Mouse (Mus musculus): ENCODE results near the gene Zfpl1. TPM values are rescaled to one million over a fixed set of nuclear protein-coding genes. Genes with fewer than 3 reads are reported as not detected.

The Zfpl1 gene
- polyA plus RNA-seq, 1 experiment, result 34.2 TPM

GRCm38 (mm10) chr19:6066571-6066970 lies 18.2 kb downstream of the Zfpl1 start:
- H3K4me3 ChIP-seq (ENCODE audit: low read depth, low read length), result peak overlapping the region; percentile 44
- no peaks in the 10 kb centered on the region for H3K27me3 ChIP-seq (ENCODE audit: control insufficient read depth, insufficient read depth, low read length, poor library complexity, severe bottlenecking)
- no peak overlapping the region for H3K27ac ChIP-seq (ENCODE audit: insufficient read depth, low read length)
- H3K4me1 ChIP-seq (ENCODE audit: control insufficient read depth, insufficient read depth, low read length), result peaks cover 2% of the 10 kb centered on the region
- TF ChIP-seq POLR2A (IDR thresholded peaks at IDR 0.05; ENCODE audit: insufficient read depth, low read length) (no peak), CTCF (IDR thresholded peaks at IDR 0.05; ENCODE audit: low read depth, low read length) (no peak), EP300 (IDR thresholded peaks at IDR 0.05; ENCODE audit: insufficient read depth, low read depth, low read length) (no peak)
- H3K9me3 ChIP-seq (replicated peaks; ENCODE audit: control insufficient read depth, insufficient read depth, low read length, poor library complexity, severe bottlenecking), result no peaks in the 10 kb centered on the region
- H3K9ac ChIP-seq (ENCODE audit: low read depth, poor library complexity, severe bottlenecking), result peak overlapping the region; percentile 74
- no peaks in the 10 kb centered on the region for H3K36me3 ChIP-seq (ENCODE audit: control insufficient read depth, insufficient read depth, low read length, poor library complexity, severe bottlenecking)

GRCm38 (mm10) chr19:6063081-6063480 lies 21.7 kb downstream of the Zfpl1 start:
- H3K4me1 ChIP-seq (ENCODE audit: control insufficient read depth, insufficient read depth, low read length), result peaks cover under 1% of the 10 kb centered on the region
- H3K27me3 ChIP-seq (ENCODE audit: control insufficient read depth, insufficient read depth, low read length, poor library complexity, severe bottlenecking), result no peaks in the 10 kb centered on the region
- H3K36me3 ChIP-seq (ENCODE audit: control insufficient read depth, insufficient read depth, low read length, poor library complexity, severe bottlenecking), result peaks cover 15% of the 10 kb centered on the region
- TF ChIP-seq CTCF (IDR thresholded peaks at IDR 0.05; ENCODE audit: low read depth, low read length) (no peak), POLR2A (IDR thresholded peaks at IDR 0.05; ENCODE audit: insufficient read depth, low read length) (no peak), EP300 (IDR thresholded peaks at IDR 0.05; ENCODE audit: insufficient read depth, low read depth, low read length) (no peak)
- no peak overlapping the region for H3K27ac ChIP-seq (ENCODE audit: insufficient read depth, low read length)
- no peak overlapping the region for H3K9ac ChIP-seq (ENCODE audit: low read depth, poor library complexity, severe bottlenecking)
- H3K4me3 ChIP-seq (ENCODE audit: low read depth, low read length), result no peak overlapping the region
- no peaks in the 10 kb centered on the region for H3K9me3 ChIP-seq (replicated peaks; ENCODE audit: control insufficient read depth, insufficient read depth, low read length, poor library complexity, severe bottlenecking)

- Histone ChIP-seq H3K4me1 (ENCODE audit: control insufficient read depth, insufficient read depth, low read length) (no peaks in the 10 kb centered on the region), H3K27me3 (ENCODE audit: control insufficient read depth, insufficient read depth, low read length, poor library complexity, severe bottlenecking) (no peaks in the 10 kb centered on the region), H3K4me3 (ENCODE audit: low read depth, low read length) (peak overlapping the region; percentile 97; the same call in 1 of the 2 replicates), H3K27ac (ENCODE audit: insufficient read depth, low read length) (no peak overlapping the region), H3K9me3 (replicated peaks; ENCODE audit: control insufficient read depth, insufficient read depth, low read length, poor library complexity, severe bottlenecking) (no peaks in the 10 kb centered on the region), H3K9ac (ENCODE audit: low read depth, poor library complexity, severe bottlenecking) (peak overlapping the region; percentile 90), H3K36me3 (ENCODE audit: control insufficient read depth, insufficient read depth, low read length, poor library complexity, severe bottlenecking) (peaks cover 15% of the 10 kb centered on the region)
- TF ChIP-seq POLR2A (IDR thresholded peaks at IDR 0.05; ENCODE audit: insufficient read depth, low read length), result no peak
- no peak for TF ChIP-seq EP300 (IDR thresholded peaks at IDR 0.05; ENCODE audit: insufficient read depth, low read depth, low read length)
- TF ChIP-seq CTCF (IDR thresholded peaks at IDR 0.05; ENCODE audit: low read depth, low read length), result no peak
These were observed 22.3 kb downstream of the Zfpl1 start for GRCm38 (mm10) chr19:6062418-6062817.

- H3K4me1 ChIP-seq (ENCODE audit: control insufficient read depth, insufficient read depth, low read length), result no peaks in the 10 kb centered on the region
- TF ChIP-seq CTCF (IDR thresholded peaks at IDR 0.05; ENCODE audit: low read depth, low read length), result no peak
- TF ChIP-seq EP300 (IDR thresholded peaks at IDR 0.05; ENCODE audit: insufficient read depth, low read depth, low read length), result no peak
- no peak for TF ChIP-seq POLR2A (IDR thresholded peaks at IDR 0.05; ENCODE audit: insufficient read depth, low read length)
- H3K4me3 ChIP-seq (ENCODE audit: low read depth, low read length), result peak overlapping the region; percentile 97
- H3K9me3 ChIP-seq (replicated peaks; ENCODE audit: control insufficient read depth, insufficient read depth, low read length, poor library complexity, severe bottlenecking), result no peaks in the 10 kb centered on the region
- peak overlapping the region; percentile 90 for H3K9ac ChIP-seq (ENCODE audit: low read depth, poor library complexity, severe bottlenecking)
- H3K36me3 ChIP-seq (ENCODE audit: control insufficient read depth, insufficient read depth, low read length, poor library complexity, severe bottlenecking), result peaks cover 15% of the 10 kb centered on the region
- no peaks in the 10 kb centered on the region for H3K27me3 ChIP-seq (ENCODE audit: control insufficient read depth, insufficient read depth, low read length, poor library complexity, severe bottlenecking)
- H3K27ac ChIP-seq (ENCODE audit: insufficient read depth, low read length), result peak overlapping the region; percentile 42
These were observed 23.0 kb downstream of the Zfpl1 start for GRCm38 (mm10) chr19:6061641-6062302.

- Histone ChIP-seq H3K27ac (ENCODE audit: insufficient read depth, low read length) (peak within 1 kb of the TSS; percentile 85), H3K9me3 (replicated peaks; ENCODE audit: control insufficient read depth, insufficient read depth, low read length, poor library complexity, severe bottlenecking) (no peaks in the 10 kb centered on the region), H3K4me3 (ENCODE audit: low read depth, low read length) (peak within 1 kb of the TSS; percentile 97), H3K4me1 (ENCODE audit: control insufficient read depth, insufficient read depth, low read length) (no peaks in the 10 kb centered on the region), H3K27me3 (ENCODE audit: control insufficient read depth, insufficient read depth, low read length, poor library complexity, severe bottlenecking) (no peaks in the 10 kb centered on the region), H3K36me3 (ENCODE audit: control insufficient read depth, insufficient read depth, low read length, poor library complexity, severe bottlenecking) (peaks cover 15% of the 10 kb centered on the region), H3K9ac (ENCODE audit: low read depth, poor library complexity, severe bottlenecking) (peak within 1 kb of the TSS; percentile 90)
- TF ChIP-seq CTCF (IDR thresholded peaks at IDR 0.05; ENCODE audit: low read depth, low read length) (no peak), EP300 (IDR thresholded peaks at IDR 0.05; ENCODE audit: insufficient read depth, low read depth, low read length) (no peak), POLR2A (IDR thresholded peaks at IDR 0.05; ENCODE audit: insufficient read depth, low read length) (no peak)
These were observed 23.7 kb downstream of the Zfpl1 start, which contains the start of gene Znhit2 for GRCm38 (mm10) chr19:6061021-6061533. Gene Znhit2, plus strand, starts transcription at chr19:6061192.

- Histone ChIP-seq H3K4me3 (ENCODE audit: low read depth, low read length) (peak overlapping the region; percentile 89), H3K27me3 (ENCODE audit: control insufficient read depth, insufficient read depth, low read length, poor library complexity, severe bottlenecking) (no peaks in the 10 kb centered on the region), H3K36me3 (ENCODE audit: control insufficient read depth, insufficient read depth, low read length, poor library complexity, severe bottlenecking) (peaks cover 32% of the 10 kb centered on the region), H3K27ac (ENCODE audit: insufficient read depth, low read length) (peak overlapping the region; percentile 26; the same call in 1 of the 2 replicates), H3K9me3 (replicated peaks; ENCODE audit: control insufficient read depth, insufficient read depth, low read length, poor library complexity, severe bottlenecking) (no peaks in the 10 kb centered on the region), H3K9ac (ENCODE audit: low read depth, poor library complexity, severe bottlenecking) (peak overlapping the region; percentile 84), H3K4me1 (ENCODE audit: control insufficient read depth, insufficient read depth, low read length) (no peaks in the 10 kb centered on the region)
- TF ChIP-seq EP300 (IDR thresholded peaks at IDR 0.05; ENCODE audit: insufficient read depth, low read depth, low read length) (no peak), CTCF (IDR thresholded peaks at IDR 0.05; ENCODE audit: low read depth, low read length) (no peak)
These were observed 25.8 kb downstream of the Zfpl1 start for GRCm38 (mm10) chr19:6058966-6059365.

Measured in ES-Bruce4 (cell line).